Mouse (Mus musculus): ENCODE data around the gene Bmp5. TPM values are rescaled to one million over a fixed set of nuclear protein-coding genes. Genes with fewer than 3 reads are reported as not detected.

The Bmp5 gene
- 5.2 and 6.5 TPM in 2 replicates for polyA plus RNA-seq (2015; fragmentation: Nextera tagmentation; extraction: Ambion mirVana)

DNA sequence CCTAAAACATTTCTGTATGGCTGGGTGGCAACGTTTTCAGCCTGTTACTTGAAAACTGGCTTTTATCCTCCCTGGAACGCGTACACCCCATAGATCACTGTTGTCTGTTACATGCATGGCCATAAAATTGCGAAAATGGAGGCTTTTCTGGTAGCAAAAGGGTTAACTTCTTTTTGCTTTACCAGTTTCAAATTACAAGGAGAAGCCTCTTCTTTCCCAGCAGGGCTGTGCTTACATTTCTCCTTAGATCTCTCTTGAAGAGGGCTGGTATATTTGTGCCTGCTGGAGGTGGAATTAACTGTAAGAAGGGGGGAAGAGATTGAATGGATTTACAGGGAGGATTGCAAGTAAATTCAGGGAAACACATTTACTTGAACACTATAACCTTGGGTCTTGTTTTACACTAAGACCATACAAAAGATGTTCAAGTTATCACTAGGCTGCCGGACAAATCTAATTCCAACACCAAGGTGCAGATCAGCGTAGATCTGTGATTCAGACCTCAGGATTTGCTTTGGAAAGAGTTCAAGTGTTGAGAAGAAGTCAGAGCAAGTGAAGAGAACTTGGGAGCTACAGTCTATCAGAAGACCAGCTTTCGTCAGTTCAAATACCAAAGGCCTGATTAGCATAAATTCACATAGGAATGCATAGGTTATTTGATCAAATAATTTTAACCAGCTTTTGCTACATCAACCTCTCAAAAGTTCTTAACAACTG is at the start of gene Bmp5:
Gene Bmp5, plus strand, starts transcription at position 236 of the 717 bp plus-strand sequence.
- Histone ChIP-seq H3K4me1 (replicated peaks; ENCODE audit: control insufficient read depth, insufficient read depth, low read length) (no peaks in the 10 kb centered on the region), H3K27me3 (replicated peaks; ENCODE audit: control insufficient read depth, insufficient read depth, low read length) (no peaks in the 10 kb centered on the region), H3K36me3 (ENCODE audit: control insufficient read depth, insufficient read depth) (no peaks in the 10 kb centered on the region), H3K4me2 (replicated peaks; ENCODE audit: low read depth) (peak within 1 kb of the TSS; percentile 49), H3K4me3 (ENCODE audit: low read depth, low read length) (peak within 1 kb of the TSS; percentile 35), H3K27ac (ENCODE audit: low read depth, low read length) (peak within 1 kb of the TSS; percentile 54; the same call in 1 of the 2 replicates), H3K9me3 (ENCODE audit: control insufficient read depth) (no peaks in the 10 kb centered on the region), H3K9ac (ENCODE audit: low read depth, low read length) (peak within 1 kb of the TSS; percentile 31)
- no peak for TF ChIP-seq CTCF (IDR thresholded peaks at IDR 0.05; ENCODE audit: low read depth)
- no peak for ATAC-seq
- 31% methylated on average over 7 of the region's 7 CpGs for WGBS

DNA sequence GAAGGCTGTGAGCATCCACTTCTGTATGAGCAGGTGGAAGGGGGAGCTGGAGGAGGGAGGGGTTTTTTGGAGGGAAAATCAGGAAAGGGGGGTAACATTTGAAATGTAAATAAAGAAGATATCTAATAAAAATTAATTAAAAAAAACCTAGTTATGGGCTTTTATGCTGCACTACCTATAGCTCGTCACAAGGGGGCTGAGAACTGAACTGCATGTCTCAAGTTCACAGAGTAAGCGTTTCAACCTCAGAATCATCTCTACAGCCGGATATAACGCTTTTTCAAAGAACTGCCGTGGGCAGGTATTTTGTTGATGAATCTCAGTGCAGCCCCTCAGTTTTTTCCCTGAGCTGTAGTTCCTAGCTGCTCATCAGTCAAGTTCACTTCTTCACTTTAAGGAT is 15.1 kb upstream of the Bmp5 start:
- Histone ChIP-seq H3K36me3 (ENCODE audit: control insufficient read depth, insufficient read depth) (no peaks in the 10 kb centered on the region), H3K9me3 (ENCODE audit: control insufficient read depth) (no peaks in the 10 kb centered on the region), H3K27ac (ENCODE audit: low read depth, low read length) (no peak overlapping the region), H3K4me2 (replicated peaks; ENCODE audit: low read depth) (no peak overlapping the region), H3K4me1 (replicated peaks; ENCODE audit: control insufficient read depth, insufficient read depth, low read length) (no peaks in the 10 kb centered on the region), H3K27me3 (replicated peaks; ENCODE audit: control insufficient read depth, insufficient read depth, low read length) (no peaks in the 10 kb centered on the region), H3K9ac (ENCODE audit: low read depth, low read length) (no peak overlapping the region), H3K4me3 (ENCODE audit: low read depth, low read length) (no peak overlapping the region)
- TF ChIP-seq CTCF (IDR thresholded peaks at IDR 0.05; ENCODE audit: low read depth): peak; percentile 70
- 27% methylated on average over 5 of the region's 5 CpGs for WGBS
- no peak for ATAC-seq

DNA sequence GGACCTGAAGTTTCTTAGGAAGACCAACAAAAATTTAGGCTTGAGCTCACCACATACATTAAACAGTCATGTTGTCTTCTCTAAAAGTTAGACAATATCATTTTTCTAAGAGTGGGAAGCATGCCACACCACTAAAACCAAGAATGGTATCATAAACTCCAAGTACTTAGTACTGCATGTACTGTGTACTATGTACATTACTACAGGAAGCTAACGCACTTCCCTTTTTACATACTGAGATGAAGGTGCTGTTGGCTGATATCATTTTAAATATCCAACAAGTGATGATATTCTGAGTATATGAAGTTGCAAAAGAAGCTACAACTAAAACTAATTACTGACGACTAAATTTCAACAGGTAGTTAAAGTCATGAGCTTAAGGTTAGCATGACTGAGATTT is 13.6 kb upstream of the Bmp5 start:
- H3K9ac ChIP-seq (ENCODE audit: low read depth, low read length): no peak overlapping the region
- no peak overlapping the region for H3K27ac ChIP-seq (ENCODE audit: low read depth, low read length)
- ATAC-seq: no peak
- no peaks in the 10 kb centered on the region for H3K9me3 ChIP-seq (ENCODE audit: control insufficient read depth)
- no peaks in the 10 kb centered on the region for H3K4me1 ChIP-seq (replicated peaks; ENCODE audit: control insufficient read depth, insufficient read depth, low read length)
- no peak overlapping the region for H3K4me2 ChIP-seq (replicated peaks; ENCODE audit: low read depth)
- H3K4me3 ChIP-seq (ENCODE audit: low read depth, low read length): no peak overlapping the region
- no peak for TF ChIP-seq CTCF (IDR thresholded peaks at IDR 0.05; ENCODE audit: low read depth)
- H3K27me3 ChIP-seq (replicated peaks; ENCODE audit: control insufficient read depth, insufficient read depth, low read length): no peaks in the 10 kb centered on the region
- H3K36me3 ChIP-seq (ENCODE audit: control insufficient read depth, insufficient read depth): no peaks in the 10 kb centered on the region
- 83% methylated on average over 2 of the region's 2 CpGs for WGBS

DNA sequence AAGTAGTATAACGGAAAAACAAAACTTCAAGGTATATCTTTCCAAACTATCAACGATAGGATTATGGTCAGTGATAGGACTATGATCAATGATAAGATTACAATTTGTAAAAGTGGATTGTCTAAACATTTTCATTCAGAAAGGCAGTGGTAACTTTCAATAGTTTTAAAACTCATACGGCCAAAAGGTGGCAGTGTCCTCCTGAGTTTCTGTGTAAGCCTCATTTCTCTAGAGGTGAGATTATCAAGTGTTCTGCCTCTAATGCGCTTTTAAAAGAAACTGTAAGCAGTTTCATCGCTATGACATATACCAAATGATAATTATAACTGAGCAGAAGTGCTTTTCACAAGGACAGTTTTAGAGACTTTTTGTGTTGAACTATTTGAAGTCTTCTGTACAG is 12.7 kb upstream of the Bmp5 start:
- WGBS: 22% methylated on average over 5 of the region's 5 CpGs
- Histone ChIP-seq H3K4me2 (replicated peaks; ENCODE audit: low read depth) (no peak overlapping the region), H3K36me3 (ENCODE audit: control insufficient read depth, insufficient read depth) (no peaks in the 10 kb centered on the region), H3K9me3 (ENCODE audit: control insufficient read depth) (no peaks in the 10 kb centered on the region), H3K27me3 (replicated peaks; ENCODE audit: control insufficient read depth, insufficient read depth, low read length) (no peaks in the 10 kb centered on the region), H3K27ac (ENCODE audit: low read depth, low read length) (no peak overlapping the region), H3K9ac (ENCODE audit: low read depth, low read length) (no peak overlapping the region), H3K4me3 (ENCODE audit: low read depth, low read length) (no peak overlapping the region), H3K4me1 (replicated peaks; ENCODE audit: control insufficient read depth, insufficient read depth, low read length) (no peaks in the 10 kb centered on the region)
- no peak for ATAC-seq
- peak; percentile 78 for TF ChIP-seq CTCF (IDR thresholded peaks at IDR 0.05; ENCODE audit: low read depth)

DNA sequence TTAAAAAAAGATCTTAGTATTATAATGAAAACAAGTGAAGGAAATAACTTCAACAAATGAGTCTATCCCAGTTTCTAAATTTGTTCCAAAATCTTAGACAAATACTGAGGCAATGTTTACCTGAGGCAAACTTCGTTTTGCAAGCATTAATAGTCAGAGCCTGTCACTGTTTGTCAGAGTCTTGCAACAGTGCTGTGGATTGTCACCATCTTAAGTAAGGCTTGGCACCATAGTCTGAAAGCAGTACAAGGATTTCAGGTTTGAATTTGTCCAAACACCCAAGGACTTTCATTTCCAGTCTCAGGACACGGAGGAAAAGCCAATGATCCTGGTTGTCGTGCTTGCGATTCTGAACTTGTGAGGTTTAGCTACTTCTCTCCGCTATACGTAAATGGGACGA is 10.4 kb upstream of the Bmp5 start:
- H3K27ac ChIP-seq (ENCODE audit: low read depth, low read length): no peak overlapping the region
- TF ChIP-seq CTCF (IDR thresholded peaks at IDR 0.05; ENCODE audit: low read depth): no peak
- no peak overlapping the region for H3K4me2 ChIP-seq (replicated peaks; ENCODE audit: low read depth)
- no peaks in the 10 kb centered on the region for H3K9me3 ChIP-seq (ENCODE audit: control insufficient read depth)
- H3K9ac ChIP-seq (ENCODE audit: low read depth, low read length): no peak overlapping the region
- no peak overlapping the region for H3K4me3 ChIP-seq (ENCODE audit: low read depth, low read length)
- H3K36me3 ChIP-seq (ENCODE audit: control insufficient read depth, insufficient read depth): no peaks in the 10 kb centered on the region
- no peak for ATAC-seq
- WGBS: 74% methylated on average over 7 of the region's 7 CpGs
- H3K27me3 ChIP-seq (replicated peaks; ENCODE audit: control insufficient read depth, insufficient read depth, low read length): no peaks in the 10 kb centered on the region
- no peaks in the 10 kb centered on the region for H3K4me1 ChIP-seq (replicated peaks; ENCODE audit: control insufficient read depth, insufficient read depth, low read length)

DNA sequence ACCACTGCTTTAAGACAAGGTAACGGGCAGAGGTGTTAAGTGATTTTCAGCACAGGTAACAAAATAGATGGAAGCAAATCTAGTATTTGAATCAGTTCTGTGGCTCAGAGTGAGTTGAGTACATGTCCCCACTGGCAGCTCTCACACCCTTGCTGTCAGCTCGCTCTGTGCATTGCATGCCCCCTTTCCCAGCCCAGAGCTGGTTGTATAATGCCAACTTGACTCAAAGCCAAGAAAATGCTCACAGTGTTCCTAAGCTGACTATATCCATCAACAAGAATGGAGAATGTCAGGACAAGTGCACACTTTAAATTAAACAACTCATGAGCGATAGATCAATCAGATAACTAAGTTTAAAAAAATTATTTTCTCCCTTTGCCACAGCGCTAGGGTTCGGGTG is 8.6 kb upstream of the Bmp5 start:
- Histone ChIP-seq H3K4me3 (ENCODE audit: low read depth, low read length) (no peak overlapping the region), H3K9me3 (ENCODE audit: control insufficient read depth) (no peaks in the 10 kb centered on the region), H3K9ac (ENCODE audit: low read depth, low read length) (no peak overlapping the region), H3K36me3 (ENCODE audit: control insufficient read depth, insufficient read depth) (no peaks in the 10 kb centered on the region), H3K27ac (ENCODE audit: low read depth, low read length) (no peak overlapping the region), H3K4me2 (replicated peaks; ENCODE audit: low read depth) (no peak overlapping the region), H3K27me3 (replicated peaks; ENCODE audit: control insufficient read depth, insufficient read depth, low read length) (no peaks in the 10 kb centered on the region), H3K4me1 (replicated peaks; ENCODE audit: control insufficient read depth, insufficient read depth, low read length) (no peaks in the 10 kb centered on the region)
- no peak for ATAC-seq
- no peak for TF ChIP-seq CTCF (IDR thresholded peaks at IDR 0.05; ENCODE audit: low read depth)
- WGBS: 84% methylated on average over 5 of the region's 5 CpGs
